Mouse (Mus musculus) ES-Bruce4 (cell line): ENCODE measurements around the gene Cacna1b.

Source experiments
- CTCF ChIP-seq: IDR thresholded peaks from one replicate; pipeline ENCODE4 v1.8.1; 2011; ENCODE audit warnings: low read depth, low read length
- EP300 ChIP-seq: IDR thresholded peaks from 2 replicates; pipeline ENCODE4 v1.6.1; 2011; ENCODE audit warnings: low read depth, low read length; ENCODE audit not compliant: insufficient read depth
- POLR2A ChIP-seq: IDR thresholded peaks from one replicate; pipeline ENCODE4 v1.8.1; 2011; ENCODE audit warnings: low read length; ENCODE audit not compliant: insufficient read depth

DNA sequence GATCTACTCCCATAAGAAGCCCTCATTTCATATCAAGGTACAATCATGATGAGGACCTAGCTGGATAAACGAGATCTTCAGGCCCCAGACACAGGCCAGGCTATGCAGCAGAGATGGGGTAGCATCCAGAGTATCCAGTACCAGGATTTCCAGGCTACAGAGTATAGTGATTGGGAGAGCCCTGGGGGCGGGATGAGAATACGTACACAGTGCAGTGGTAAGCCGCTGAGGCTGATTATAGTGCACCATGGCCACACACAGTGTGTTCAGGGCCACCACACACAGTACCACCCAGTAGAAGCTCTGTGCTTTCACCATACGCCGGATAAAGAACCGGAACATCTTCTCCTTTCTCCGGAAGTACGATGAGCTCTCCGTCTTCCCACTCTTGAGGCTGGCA, 57.0 kb downstream of the Cacna1b start:
- no peak for TF ChIP-seq POLR2A
- TF ChIP-seq CTCF: no peak
- no peak for TF ChIP-seq EP300
